Mouse (Mus musculus): ENCODE data around the gene Chia1.

- TF ChIP-seq CTCF (IDR thresholded peaks at IDR 0.05; ENCODE audit: low read depth), result no peak
- TF ChIP-seq EP300 (IDR thresholded peaks at IDR 0.05; ENCODE audit: low read depth), result no peak
These were observed 15.9 kb downstream of the Chia1 start for GRCm38 (mm10) chr3:106128807-106129493.
